Mouse (Mus musculus): ENCODE measurements around the gene Rfx8.

DNA sequence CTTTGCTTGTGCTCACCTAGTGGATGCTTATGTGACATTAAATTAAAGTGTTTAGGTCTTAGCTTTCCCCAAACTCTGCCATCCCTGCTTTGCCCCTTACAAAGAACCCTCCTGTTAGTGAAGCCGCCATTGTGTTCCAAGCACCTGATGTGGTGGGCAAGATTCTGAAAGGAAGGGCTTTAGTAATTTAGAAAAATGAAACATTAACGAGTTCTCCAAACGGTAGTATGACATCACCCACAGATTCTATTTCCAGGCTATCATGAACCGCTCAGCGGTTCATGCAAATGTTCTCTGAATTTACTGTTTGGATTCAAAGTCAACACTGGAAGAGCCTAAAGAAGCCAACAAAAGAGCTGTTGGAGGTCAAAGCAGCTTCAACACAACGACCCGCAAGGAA, 72.2 kb downstream of the Rfx8 start:
- TF ChIP-seq POLR2A (IDR thresholded peaks at IDR 0.05; ENCODE audit: control insufficient read depth, low read depth, low read length) (no peak), CTCF (IDR thresholded peaks at IDR 0.05; ENCODE audit: control insufficient read depth, insufficient read depth, insufficient replicate concordance, low read depth, low read length) (no peak)

Measured in testis, adult 2 months (tissue).